Mouse (Mus musculus) CH12.LX (cell line): ENCODE results near the gene Sec24a.

ENCODE experiments used
- CHD1 ChIP-seq: IDR thresholded peaks from 2 replicates; pipeline ENCODE4 v1.6.1; 2012; ENCODE audit warnings: low read depth, low read length, improper control_type of control experiment, inconsistent platforms
- CHD2 ChIP-seq: IDR thresholded peaks from 2 replicates; pipeline ENCODE4 v1.6.1; 2011; ENCODE audit warnings: low read length, improper control_type of control experiment
- CTCF ChIP-seq, 2 experiments: IDR thresholded peaks in 1 of 2; conservative IDR thresholded peaks in 1 of 2; 2 replicates each; pipeline ENCODE4 v1.5.1; 2011 to 2012; ENCODE audit warnings: low read depth in 2 of 2, low read length in 2 of 2, improper control_type of control experiment in 1 of 2, inconsistent platforms in 1 of 2, mild to moderate bottlenecking in 1 of 2, moderate library complexity in 1 of 2
- ELF1 ChIP-seq: IDR thresholded peaks from 2 replicates; pipeline ENCODE4 v1.6.1; 2014; ENCODE audit warnings: low read depth, mild to moderate bottlenecking, inconsistent platforms, low read length, improper control_type of control experiment
- MAX ChIP-seq: IDR thresholded peaks from 2 replicates; pipeline ENCODE4 v1.6.1; 2011; ENCODE audit warnings: low read length, improper control_type of control experiment
- POLR2A ChIP-seq: IDR thresholded peaks from 2 replicates; pipeline ENCODE4 v1.6.1; 2011; ENCODE audit warnings: low read depth, mild to moderate bottlenecking, improper control_type of control experiment, low read length
- POLR2AphosphoS2 ChIP-seq: IDR thresholded peaks from 2 replicates; pipeline ENCODE4 v1.6.1; 2011; ENCODE audit warnings: low read depth, low read length, improper control_type of control experiment
- RAD21 ChIP-seq: IDR thresholded peaks from 2 replicates; pipeline ENCODE4 v1.6.1; 2011; ENCODE audit warnings: low read depth, mild to moderate bottlenecking, low read length, improper control_type of control experiment, moderate library complexity
- RCOR1 ChIP-seq: conservative IDR thresholded peaks from 2 replicates; pipeline ENCODE4 v1.6.1; 2012; ENCODE audit warnings: low read depth, mild to moderate bottlenecking, inconsistent platforms, low read length, improper control_type of control experiment
- USF1 ChIP-seq: IDR thresholded peaks from 2 replicates; pipeline ENCODE4 v1.6.1; 2014; ENCODE audit warnings: low read depth, mild to moderate bottlenecking, inconsistent platforms, low read length, improper control_type of control experiment

- TF ChIP-seq MAX (no peak), CTCF (conservative IDR thresholded peaks at IDR 0.05 in 1 of 2, IDR thresholded peaks at IDR 0.05 in 1 of 2; ENCODE audit: low read depth in 2 of 2, low read length in 2 of 2) (no peak), CHD1 (no peak), POLR2A (no peak), ELF1 (no peak), POLR2AphosphoS2 (no peak), USF1 (no peak), CHD2 (no peak), RCOR1 (no peak), RAD21 (no peak)
These were observed 56.4 kb downstream of the Sec24a start for GRCm38 (mm10) chr11:51707080-51707479.
